Mouse (Mus musculus): ENCODE results near the gene Aph1a. TPM values are rescaled to one million over a fixed set of nuclear protein-coding genes. Genes with fewer than 3 reads are reported as not detected.
A peak's percentile ranks its signal among the peaks of the same experiment; 100 is the strongest.

Gene Aph1a
- total and polyA plus RNA-seq, 2 experiments: 36.2 to 255 TPM

DNA sequence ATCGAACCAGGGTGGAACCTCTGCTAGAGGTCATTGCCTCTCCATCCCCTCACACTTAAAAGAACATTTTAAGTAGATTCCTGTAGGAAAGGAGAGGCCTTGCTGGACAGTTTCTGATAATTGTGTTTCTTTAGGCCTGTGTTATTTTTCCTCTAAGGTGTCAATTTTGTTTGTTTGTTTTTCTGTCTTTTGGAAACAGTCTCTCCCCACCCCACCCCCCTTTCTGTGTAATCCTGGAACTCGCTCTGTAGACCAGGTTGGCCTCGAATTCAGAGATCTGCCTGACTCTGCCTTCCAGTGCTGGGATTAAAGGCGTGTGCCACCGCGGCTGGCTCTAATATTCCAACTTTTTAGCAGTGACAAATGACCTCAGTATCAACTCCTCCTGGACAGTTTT lies 34.5 kb downstream of the Aph1a start:
- TF ChIP-seq POLR2A (IDR thresholded peaks at IDR 0.05; ENCODE audit: extremely low read depth, insufficient read depth, low read length) (no peak), CTCF (IDR thresholded peaks at IDR 0.05; ENCODE audit: low read depth, low read length) (no peak)
- Histone ChIP-seq H3K4me1 (ENCODE audit: control insufficient read depth, insufficient read depth, low read length) (peaks cover 2% of the 10 kb centered on the region), H3K9ac (ENCODE audit: low read depth, low read length) (no peak overlapping the region), H3K36me3 (ENCODE audit: control insufficient read depth, insufficient read depth, low read length) (no peaks in the 10 kb centered on the region), H3K79me2 (ENCODE audit: control insufficient read depth, insufficient read depth, low read length) (peaks cover 4% of the 10 kb centered on the region; the same call in 1 of the 2 replicates), H3K4me3 (ENCODE audit: insufficient read depth, low read depth, low read length) (no peak overlapping the region), H3K27ac (replicated peaks; ENCODE audit: insufficient read depth, low read depth, low read length) (no peak overlapping the region), H3K27me3 (ENCODE audit: control insufficient read depth, insufficient read depth, low read length) (no peaks in the 10 kb centered on the region)
- DNase-seq (ENCODE audit: extremely low read depth, low read depth, low spot score): no peak
- WGBS: 62% methylated on average over 6 of the region's 6 CpGs

DNA sequence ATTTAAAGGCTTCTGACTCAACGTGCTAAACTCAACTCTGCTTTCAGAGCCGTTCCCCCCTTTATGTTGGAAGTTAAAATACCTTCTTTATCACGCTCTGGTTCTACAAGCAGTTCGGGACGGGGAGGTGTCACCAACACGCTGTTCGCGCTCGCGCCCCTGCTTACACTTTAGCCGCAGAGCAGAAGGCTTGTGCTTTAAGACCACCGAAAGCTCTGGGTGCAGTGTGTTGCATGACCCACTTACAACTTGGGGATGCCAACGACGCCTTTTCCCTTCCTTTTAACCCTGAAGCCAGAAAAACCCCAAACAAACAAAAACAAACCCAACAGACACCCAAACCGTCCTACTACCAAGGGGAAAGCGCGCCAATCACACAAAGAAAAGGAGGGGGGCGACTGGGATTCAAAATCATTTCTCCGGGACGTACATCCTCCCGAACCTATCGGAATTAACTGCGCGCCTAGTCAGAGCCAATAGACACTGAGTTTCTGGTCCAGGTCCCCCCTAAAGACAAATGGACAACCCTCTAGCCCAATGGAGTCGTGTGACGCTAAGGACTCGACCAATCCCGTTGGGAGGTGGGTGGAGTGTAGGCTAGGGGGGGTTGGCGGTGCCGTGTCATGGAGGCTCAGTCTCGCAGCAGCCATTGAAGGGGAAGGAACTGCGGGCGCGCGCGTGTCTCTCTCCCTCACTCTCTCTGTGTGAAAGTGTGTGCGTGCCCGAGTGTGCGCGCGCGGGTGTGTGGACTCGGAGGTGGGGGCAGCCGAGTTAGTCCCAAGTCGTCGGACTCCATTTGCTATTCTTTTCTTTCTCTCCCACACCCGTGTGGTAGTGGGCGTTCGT lies 35.1 kb downstream of the Aph1a start, which contains the start of gene Anp32e:
Gene Anp32e, plus strand, starts transcription at position 589 of the 846 bp plus-strand sequence.
- Histone ChIP-seq H3K4me3 (ENCODE audit: insufficient read depth, low read depth, low read length) (peak within 1 kb of the TSS; percentile 91), H3K79me2 (ENCODE audit: control insufficient read depth, insufficient read depth, low read length) (peaks cover 4% of the 10 kb centered on the region; the same call in 1 of the 2 replicates), H3K9ac (ENCODE audit: low read depth, low read length) (peak within 1 kb of the TSS; percentile 89), H3K36me3 (ENCODE audit: control insufficient read depth, insufficient read depth, low read length) (no peaks in the 10 kb centered on the region), H3K27me3 (ENCODE audit: control insufficient read depth, insufficient read depth, low read length) (no peaks in the 10 kb centered on the region), H3K27ac (replicated peaks; ENCODE audit: insufficient read depth, low read depth, low read length) (peak within 1 kb of the TSS; percentile 35), H3K4me1 (ENCODE audit: control insufficient read depth, insufficient read depth, low read length) (peaks cover 2% of the 10 kb centered on the region)
- WGBS: under 1% methylated on average over 49 of the region's 49 CpGs
- DNase-seq (ENCODE audit: extremely low read depth, low read depth, low spot score): peak; percentile 96
- TF ChIP-seq POLR2A (IDR thresholded peaks at IDR 0.05; ENCODE audit: extremely low read depth, insufficient read depth, low read length) (peak; percentile 91), CTCF (IDR thresholded peaks at IDR 0.05; ENCODE audit: low read depth, low read length) (no peak)

DNA sequence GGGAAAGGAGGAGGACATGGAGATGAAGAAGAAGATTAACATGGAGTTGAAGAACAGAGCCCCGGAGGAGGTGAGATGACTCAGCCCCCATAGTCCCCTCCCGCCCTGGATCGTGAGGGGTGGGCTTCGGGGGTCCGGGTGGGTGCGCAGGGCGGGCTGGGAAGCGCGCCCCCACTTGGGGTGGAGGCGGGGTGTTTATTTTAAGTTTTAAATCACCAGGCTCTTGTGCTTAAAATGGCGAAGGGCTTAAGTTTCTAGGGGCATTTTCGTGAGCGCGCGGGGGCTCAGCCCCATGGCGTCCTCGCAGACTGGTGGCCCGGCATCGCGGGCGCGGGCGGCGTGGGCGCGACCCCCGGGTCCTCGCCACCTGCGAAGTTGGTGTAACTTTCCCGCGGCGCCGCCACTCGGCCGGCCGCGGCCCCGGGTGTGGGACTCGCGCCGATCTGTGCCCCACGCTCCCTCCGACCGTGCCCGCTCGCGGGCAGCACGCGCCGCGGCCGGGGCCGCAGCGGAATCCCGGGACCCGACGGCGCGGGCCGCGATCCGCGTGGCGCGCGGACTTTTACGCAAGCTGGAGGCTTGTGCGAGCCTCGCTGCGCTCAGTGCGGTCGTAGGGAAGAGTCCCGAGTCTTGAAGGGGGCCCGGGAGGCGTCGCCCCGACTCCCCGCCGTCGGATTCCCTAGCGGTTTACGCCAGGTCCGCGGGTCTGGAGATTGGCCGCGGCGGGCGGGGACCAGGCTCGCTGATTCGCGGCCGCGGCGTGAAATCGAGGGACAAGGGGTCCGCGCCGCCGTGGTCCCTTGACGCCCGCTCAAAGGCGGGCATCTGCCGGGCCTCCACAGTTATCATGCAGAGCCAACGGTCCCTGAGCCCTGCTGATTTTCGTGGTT lies 36.1 kb downstream of the Aph1a start:
- WGBS: under 1% methylated on average over 105 of the region's 105 CpGs
- Histone ChIP-seq H3K27me3 (ENCODE audit: control insufficient read depth, insufficient read depth, low read length) (no peaks in the 10 kb centered on the region), H3K9ac (ENCODE audit: low read depth, low read length) (peak overlapping the region; percentile 89), H3K4me1 (ENCODE audit: control insufficient read depth, insufficient read depth, low read length) (peaks cover 2% of the 10 kb centered on the region), H3K4me3 (ENCODE audit: insufficient read depth, low read depth, low read length) (peak overlapping the region; percentile 91), H3K36me3 (ENCODE audit: control insufficient read depth, insufficient read depth, low read length) (peaks cover 3% of the 10 kb centered on the region), H3K27ac (replicated peaks; ENCODE audit: insufficient read depth, low read depth, low read length) (no peak overlapping the region), H3K79me2 (ENCODE audit: control insufficient read depth, insufficient read depth, low read length) (peaks cover 4% of the 10 kb centered on the region; the same call in 1 of the 2 replicates)
- DNase-seq (ENCODE audit: extremely low read depth, low read depth, low spot score): no peak
- no peak for TF ChIP-seq POLR2A (IDR thresholded peaks at IDR 0.05; ENCODE audit: extremely low read depth, insufficient read depth, low read length)
- TF ChIP-seq CTCF (IDR thresholded peaks at IDR 0.05; ENCODE audit: low read depth, low read length): no peak

DNA sequence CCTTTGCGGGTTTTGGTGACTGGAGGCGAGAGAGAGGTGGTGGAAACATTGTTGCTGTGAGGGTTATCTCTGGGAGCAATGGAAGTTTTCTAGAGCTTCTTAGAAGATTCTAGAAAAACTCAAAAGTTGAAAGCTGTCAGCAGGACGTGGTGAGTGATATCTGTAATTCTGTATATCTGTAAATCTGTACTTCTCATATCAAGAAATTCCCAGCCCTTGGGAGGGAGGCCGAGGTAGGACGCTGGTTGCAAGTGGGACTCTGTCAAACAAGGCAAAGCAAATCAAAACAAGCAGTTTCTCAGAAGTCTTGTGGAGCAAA lies 36.7 kb downstream of the Aph1a start:
- Histone ChIP-seq H3K79me2 (ENCODE audit: control insufficient read depth, insufficient read depth, low read length) (peaks cover 4% of the 10 kb centered on the region; the same call in 1 of the 2 replicates), H3K36me3 (ENCODE audit: control insufficient read depth, insufficient read depth, low read length) (peaks cover 6% of the 10 kb centered on the region), H3K4me1 (ENCODE audit: control insufficient read depth, insufficient read depth, low read length) (peaks cover 2% of the 10 kb centered on the region), H3K27ac (replicated peaks; ENCODE audit: insufficient read depth, low read depth, low read length) (no peak overlapping the region), H3K27me3 (ENCODE audit: control insufficient read depth, insufficient read depth, low read length) (no peaks in the 10 kb centered on the region), H3K4me3 (ENCODE audit: insufficient read depth, low read depth, low read length) (peak overlapping the region; percentile 91), H3K9ac (ENCODE audit: low read depth, low read length) (peak overlapping the region; percentile 89)
- peak; percentile 6 for DNase-seq (ENCODE audit: extremely low read depth, low read depth, low spot score)
- no peak for TF ChIP-seq POLR2A (IDR thresholded peaks at IDR 0.05; ENCODE audit: extremely low read depth, insufficient read depth, low read length)
- TF ChIP-seq CTCF (IDR thresholded peaks at IDR 0.05; ENCODE audit: low read depth, low read length): no peak
- 11% methylated on average over 5 of the region's 5 CpGs for WGBS

DNA sequence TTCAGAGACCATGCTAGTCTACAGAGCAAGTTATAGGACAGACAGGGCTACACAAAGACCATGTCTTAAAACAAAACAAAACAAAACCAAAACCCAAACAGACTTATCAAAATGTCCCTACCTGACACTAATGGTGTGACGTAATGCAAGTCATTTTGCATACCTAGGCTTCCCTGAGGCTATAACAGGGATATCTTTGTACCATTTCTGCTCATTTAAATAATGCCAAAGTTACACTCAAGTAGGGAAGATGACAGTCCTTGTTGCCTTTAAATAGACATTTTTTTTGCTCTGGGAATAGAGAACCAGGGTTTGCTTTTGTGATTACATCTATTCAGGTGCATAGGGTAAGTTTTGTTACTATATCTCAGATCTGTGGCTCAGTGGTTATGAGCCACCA lies 37.7 kb downstream of the Aph1a start:
- TF ChIP-seq POLR2A (IDR thresholded peaks at IDR 0.05; ENCODE audit: extremely low read depth, insufficient read depth, low read length): no peak
- TF ChIP-seq CTCF (IDR thresholded peaks at IDR 0.05; ENCODE audit: low read depth, low read length): no peak
- no peak overlapping the region for H3K27ac ChIP-seq (replicated peaks; ENCODE audit: insufficient read depth, low read depth, low read length)
- H3K9ac ChIP-seq (ENCODE audit: low read depth, low read length): no peak overlapping the region
- no peak overlapping the region for H3K4me3 ChIP-seq (ENCODE audit: insufficient read depth, low read depth, low read length)
- WGBS: 86% methylated on average over 1 of the region's 1 CpGs
- H3K36me3 ChIP-seq (ENCODE audit: control insufficient read depth, insufficient read depth, low read length): peaks cover 6% of the 10 kb centered on the region
- H3K4me1 ChIP-seq (ENCODE audit: control insufficient read depth, insufficient read depth, low read length): peaks cover 2% of the 10 kb centered on the region
- no peak for DNase-seq (ENCODE audit: extremely low read depth, low read depth, low spot score)
- no peaks in the 10 kb centered on the region for H3K27me3 ChIP-seq (ENCODE audit: control insufficient read depth, insufficient read depth, low read length)
- peaks cover 4% of the 10 kb centered on the region; the same call in 1 of the 2 replicates for H3K79me2 ChIP-seq (ENCODE audit: control insufficient read depth, insufficient read depth, low read length)
